Mouse (Mus musculus): ENCODE measurements around the gene Chst1.

Chst1 gene

DNA sequence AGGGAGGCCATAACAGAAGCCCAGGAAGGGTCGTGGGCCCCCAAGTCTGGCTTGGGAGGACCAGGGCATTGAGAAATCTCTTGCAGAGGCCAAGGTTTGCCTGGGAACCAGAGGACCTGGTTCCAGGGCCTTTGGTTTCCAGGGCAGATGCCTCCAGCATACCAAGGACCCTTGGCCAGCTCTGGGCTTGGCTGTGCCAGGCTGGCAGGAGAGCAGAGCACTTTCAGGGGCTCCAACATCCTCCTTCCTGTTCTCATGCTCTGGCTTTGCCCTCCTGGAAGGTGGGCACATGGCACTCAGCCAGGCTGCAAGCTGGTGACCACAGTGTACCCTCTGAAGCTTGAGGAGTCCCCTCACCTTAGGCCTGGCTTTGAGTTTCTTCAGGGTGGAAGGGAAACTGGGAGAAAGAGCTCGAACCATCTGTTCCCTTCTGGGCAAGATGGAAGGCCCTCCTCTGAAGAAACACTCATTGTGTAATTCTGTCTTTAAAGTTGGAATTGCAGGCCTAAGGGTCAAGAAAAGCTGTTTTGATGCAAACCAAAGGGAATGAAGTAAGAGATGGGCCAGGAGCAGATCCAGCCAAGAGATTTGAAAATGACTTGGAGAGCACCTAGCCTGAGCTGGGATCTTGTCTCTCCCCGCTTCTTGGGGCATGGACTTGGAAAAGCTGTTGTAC lies 10.3 kb downstream of the Chst1 start:
- no peak for DNase-seq

DNA sequence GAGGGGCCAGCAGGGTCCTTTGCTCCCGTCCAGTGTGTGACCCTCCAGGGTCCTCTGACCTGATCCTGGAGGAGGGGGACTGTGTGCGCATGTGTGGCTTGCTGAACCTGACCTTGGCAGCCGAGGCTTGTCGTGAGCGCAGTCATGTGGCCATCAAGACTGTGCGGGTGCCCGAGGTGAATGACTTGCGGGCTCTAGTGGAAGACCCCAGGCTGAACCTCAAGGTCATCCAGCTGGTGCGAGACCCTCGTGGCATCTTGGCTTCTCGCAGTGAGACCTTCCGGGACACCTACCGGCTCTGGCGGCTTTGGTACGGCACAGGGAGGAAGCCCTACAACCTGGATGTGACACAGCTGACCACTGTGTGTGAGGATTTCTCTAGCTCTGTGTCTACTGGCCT lies 14.1 kb downstream of the Chst1 start:
- no peak for DNase-seq

GRCm38 (mm10) chr2:92614106-92614505 lies 14.6 kb downstream of the Chst1 start:
- DNase-seq, result no peak

- no peak for DNase-seq
Measured at GRCm38 (mm10) chr2:92617077-92617756, 17.7 kb downstream of the Chst1 start.

DNA sequence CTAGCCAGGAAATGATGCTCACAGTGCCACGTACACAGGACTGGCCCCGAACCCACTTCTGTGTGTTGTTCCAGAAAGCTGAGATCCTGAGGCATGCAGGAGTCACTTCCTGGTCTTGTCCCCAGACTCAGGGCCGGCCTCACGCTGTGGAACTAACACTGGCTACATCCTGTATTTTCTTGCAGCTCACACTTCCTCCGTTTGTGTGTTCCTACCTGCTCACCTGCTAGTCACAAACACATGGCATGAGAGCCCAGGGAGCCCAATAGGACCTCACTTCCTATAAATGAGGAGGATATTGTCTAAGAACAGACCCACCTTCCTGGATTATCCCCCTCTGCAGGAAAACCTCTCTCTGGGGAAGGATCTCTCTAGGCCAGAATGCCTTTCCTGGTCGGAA lies 18.5 kb downstream of the Chst1 start:
- DNase-seq, result no peak

DNA sequence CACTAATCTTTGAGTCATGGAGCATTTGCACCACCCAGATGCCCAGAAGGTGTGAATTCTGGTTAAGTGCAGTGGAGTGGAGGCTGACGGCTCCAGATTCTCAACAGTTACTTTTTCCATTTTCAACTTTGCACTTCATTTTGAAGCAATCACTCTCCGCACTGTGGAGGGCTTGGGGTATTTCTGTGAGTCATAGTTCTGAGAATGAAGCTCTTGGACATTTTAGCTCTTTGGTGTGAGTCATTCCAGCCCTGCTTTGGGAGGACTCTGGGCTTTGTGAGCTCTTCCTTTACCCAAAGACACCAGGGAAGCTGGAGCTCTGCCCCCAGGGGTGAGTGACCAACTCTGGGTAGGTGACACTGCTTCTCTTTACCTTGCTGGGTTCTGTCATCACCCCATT lies 28.1 kb downstream of the Chst1 start:
- no peak for DNase-seq

- no peak for DNase-seq
Measured at GRCm38 (mm10) chr2:92630799-92631198, 31.3 kb downstream of the Chst1 start.

- DNase-seq, result no peak
Measured at GRCm38 (mm10) chr2:92632027-92632426, 32.5 kb downstream of the Chst1 start.

- no peak for DNase-seq
Measured at GRCm38 (mm10) chr2:92640555-92640954, 41.0 kb downstream of the Chst1 start.

DNA sequence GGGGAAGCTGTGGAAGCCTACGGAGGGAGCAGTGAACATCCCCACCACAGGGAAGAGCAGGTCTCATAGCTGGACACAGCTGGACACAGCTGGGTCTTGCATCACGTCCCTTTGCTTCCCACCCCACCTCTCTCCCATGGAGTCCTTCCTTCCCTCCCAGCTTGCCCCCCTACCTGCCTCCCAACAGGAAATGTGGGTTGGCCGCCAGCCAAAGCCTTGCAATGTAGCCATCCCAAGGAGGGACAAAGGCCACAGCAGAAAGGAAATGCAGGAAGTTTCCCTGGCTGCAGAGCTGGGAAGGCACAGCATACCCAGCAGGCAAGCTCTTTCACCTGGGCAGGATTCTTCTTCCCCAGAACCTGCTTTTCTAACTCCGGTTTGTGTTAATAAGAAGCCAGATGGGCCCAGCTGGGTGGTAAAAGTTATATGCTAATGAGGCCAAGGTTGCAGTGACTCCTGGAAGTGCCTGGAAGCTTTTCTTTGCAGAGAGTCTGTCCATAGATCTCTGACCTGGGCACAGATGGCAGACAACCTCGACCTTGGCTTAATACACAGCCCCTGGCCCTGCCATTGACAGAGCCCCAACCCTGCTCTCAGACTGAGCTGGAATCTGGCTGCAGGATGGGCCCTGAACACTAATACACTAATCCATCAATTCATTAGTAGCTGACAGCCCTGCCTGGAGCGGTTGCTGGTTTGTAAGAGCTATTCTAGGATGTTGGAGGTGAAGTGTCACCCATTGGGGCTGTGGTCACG lies 46.0 kb downstream of the Chst1 start:
- no peak for DNase-seq

DNA sequence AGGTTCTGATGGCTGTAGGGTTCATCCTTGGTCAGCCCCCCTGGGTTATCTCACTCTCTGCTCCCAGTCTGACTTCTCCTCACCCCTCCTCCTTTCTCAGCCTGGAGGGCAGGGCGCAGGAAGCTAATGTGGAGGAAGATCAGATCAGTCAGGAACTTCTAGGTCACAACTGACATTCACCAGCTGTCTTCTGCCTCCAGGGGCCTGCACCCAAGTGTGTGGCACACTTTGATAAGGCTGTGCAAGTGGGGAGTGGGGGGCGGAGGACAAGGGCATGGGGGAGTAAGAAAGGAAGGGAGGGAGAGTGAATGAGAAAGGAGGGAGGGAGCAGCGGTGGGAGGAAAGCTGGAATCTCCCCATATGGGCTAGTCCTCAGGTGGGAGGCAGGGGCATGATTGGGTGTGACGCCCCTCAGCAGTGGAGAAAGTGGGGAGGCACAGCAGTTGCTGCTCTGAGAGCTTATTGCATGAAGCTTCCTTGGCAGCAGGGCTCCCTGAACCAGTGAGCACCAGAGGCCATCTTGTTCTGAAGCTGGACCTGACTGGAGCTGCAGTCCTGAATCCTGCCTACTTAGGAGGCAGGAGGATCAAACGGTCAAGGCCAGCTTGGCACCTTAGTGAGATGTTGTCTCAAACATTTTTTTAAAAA lies 49.8 kb downstream of the Chst1 start:
- DNase-seq, result no peak

GRCm38 (mm10) chr2:92650428-92650827 lies 50.9 kb downstream of the Chst1 start:
- no peak for DNase-seq

GRCm38 (mm10) chr2:92651294-92651816 lies 51.8 kb downstream of the Chst1 start:
- no peak for DNase-seq

DNA sequence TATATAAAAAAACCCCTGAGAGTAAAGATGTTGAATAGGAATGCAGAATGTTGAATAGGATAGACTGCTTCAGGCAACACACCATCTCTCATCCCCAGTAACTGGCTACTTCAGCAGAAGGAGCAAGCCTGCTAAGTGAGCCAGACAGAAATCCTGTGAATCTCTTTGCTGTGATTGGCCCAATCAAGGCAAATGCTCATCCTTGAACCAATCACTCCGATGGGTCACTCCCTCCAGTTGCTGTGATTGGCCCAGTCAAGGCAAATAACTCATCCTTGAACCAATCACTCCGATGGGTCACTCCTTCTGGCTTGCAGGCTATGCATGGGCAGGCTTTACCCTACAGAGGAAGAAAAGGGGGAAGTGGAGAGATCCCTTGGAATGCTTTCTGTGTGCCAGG lies 57.7 kb downstream of the Chst1 start:
- no peak for DNase-seq

DNA sequence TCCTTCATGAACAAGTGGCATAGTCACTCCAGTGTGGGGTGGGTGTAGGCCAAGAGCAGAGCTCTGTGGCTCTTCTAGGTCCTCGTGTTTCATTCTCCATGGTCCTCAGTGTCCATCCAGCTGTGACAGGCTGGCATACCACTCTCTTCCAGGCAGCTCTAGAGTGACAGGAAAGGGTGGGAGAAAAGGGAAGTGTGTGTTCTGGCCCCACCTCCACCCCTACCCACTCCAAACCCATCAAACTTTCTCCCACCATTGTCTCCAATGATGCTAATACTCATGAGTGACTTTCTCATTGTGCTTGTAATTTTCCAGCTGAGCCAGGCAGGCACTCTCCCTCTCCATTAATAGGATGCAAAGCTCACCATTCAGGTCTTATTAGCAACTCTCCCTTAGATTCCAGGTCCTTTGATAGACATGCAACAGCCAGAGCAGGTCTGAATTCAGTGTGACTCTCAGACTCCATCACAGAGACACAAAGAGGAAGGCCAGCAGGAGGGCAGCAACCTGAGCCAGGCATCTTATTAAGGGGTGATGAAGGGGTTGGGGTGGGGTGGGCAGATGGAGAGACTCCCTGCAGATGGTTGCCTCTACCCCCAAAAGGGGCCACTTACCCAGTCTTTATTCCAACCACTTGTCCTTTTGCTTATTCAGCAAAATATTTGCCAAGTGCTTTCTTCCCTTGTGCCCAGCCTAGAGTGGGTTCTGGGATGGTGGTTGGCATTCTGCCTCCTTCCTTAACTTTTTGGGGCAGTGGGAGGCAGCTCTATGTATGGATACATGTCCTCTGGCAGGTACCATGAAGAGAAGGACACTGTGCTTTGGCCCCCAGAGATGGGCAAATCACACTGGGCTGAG lies 59.0 kb downstream of the Chst1 start:
- no peak for DNase-seq

- no peak for DNase-seq
Measured at GRCm38 (mm10) chr2:92659491-92660035, 60.1 kb downstream of the Chst1 start.

- DNase-seq, result no peak
Measured at GRCm38 (mm10) chr2:92662534-92663068, 63.1 kb downstream of the Chst1 start.

Measured in B cell, adult 2 months (primary cell).